Mouse (Mus musculus) hindbrain, embryonic 11.5 days (tissue): ENCODE measurements around the gene Pigl. TPM values are rescaled to one million over a fixed set of nuclear protein-coding genes. Genes with fewer than 3 reads are reported as not detected.
"Not testable (repeated sequence)": the region's sequence is repeated elsewhere in the genome, so short reads cannot be mapped to it uniquely, and the experiment has no call there.

Experiments
- ATAC-seq: fragments of 200-750 bp; cut with Nextera tagmentation; 2 replicates; pipeline ENCODE4 v1.8.0; 2017; ENCODE audit warnings: mild to moderate bottlenecking, moderate TSS enrichment, moderate library complexity; ENCODE audit not compliant: low FRiP score
- DNase-seq: peaks from one replicate; pipeline ENCODE4 v3.0.0-alpha.2; 2015; ENCODE audit warnings: low spot score
- H3K27ac ChIP-seq: fragments of 300-500 bp; sonication (generic); 2 replicates; pipeline ENCODE4 v1.5.1; 2014; ENCODE audit warnings: mild to moderate bottlenecking, low read depth, low read length
- H3K27me3 ChIP-seq: fragments of 300-500 bp; sonication (generic); 2 replicates; pipeline ENCODE4 v1.6.1; 2014; ENCODE audit warnings: mild to moderate bottlenecking, low read length, moderate library complexity, mixed read lengths; ENCODE audit not compliant: control insufficient read depth, insufficient read depth
- H3K36me3 ChIP-seq: fragments of 300-500 bp; sonication (generic); 2 replicates; pipeline ENCODE4 v1.6.1; 2014; ENCODE audit warnings: mild to moderate bottlenecking, low read length, moderate library complexity, mixed read lengths; ENCODE audit not compliant: control insufficient read depth, insufficient read depth
- H3K4me1 ChIP-seq: fragments of 300-500 bp; sonication (generic); replicated peaks from 2 replicates; pipeline ENCODE4 v1.6.1; 2014; ENCODE audit warnings: low read length, mixed read lengths; ENCODE audit not compliant: control insufficient read depth, insufficient read depth
- H3K4me2 ChIP-seq: fragments of 300-500 bp; sonication (generic); replicated peaks from 2 replicates; pipeline ENCODE4 v1.6.1; 2014; ENCODE audit warnings: mild to moderate bottlenecking, low read depth, low read length
- H3K4me3 ChIP-seq: fragments of 300-500 bp; sonication (generic); 2 replicates; pipeline ENCODE4 v1.5.1; 2014; ENCODE audit warnings: low read depth, low read length
- H3K9ac ChIP-seq: fragments of 300-500 bp; sonication (generic); 2 replicates; pipeline ENCODE4 v1.6.1; 2014; ENCODE audit warnings: low read depth, low read length
- H3K9me3 ChIP-seq: fragments of 300-500 bp; sonication (generic); 2 replicates; pipeline ENCODE4 v1.6.1; 2016; ENCODE audit warnings: low read length; ENCODE audit not compliant: control insufficient read depth
- WGBS: fragments of 180-500 bp; shearing (Covaris S2); extraction: QIAGEN DNeasy Blood & Tissue Kit; methylation state at CpG from one replicate; pipeline ENCODE4 v1.1.7; 2014; 5-methylcytosine and 5-hydroxymethylcytosine counted together
- polyA plus RNA-seq: library from polyadenylated mRNA; unstranded; fragments of >200 nt; fragmentation: Nextera tagmentation; extraction: Ambion mirVana; gene quantifications from 2 replicates; pipeline ENCODE4 v1.2.1, GENCODE M21; 2014

Gene Pigl
- polyA plus RNA-seq, 1 experiment from 2014 or later = 13.7 TPM

- Histone ChIP-seq H3K9me3 (no peaks in the 10 kb centered on the region), H3K4me3 (no peak overlapping the region), H3K36me3 (no peaks in the 10 kb centered on the region), H3K4me1 (peaks cover 7% of the 10 kb centered on the region; the same call in 1 of the 2 replicates), H3K9ac (no peak overlapping the region), H3K4me2 (no peak overlapping the region), H3K27ac (no peak overlapping the region), H3K27me3 (no peaks in the 10 kb centered on the region)
- ATAC-seq (no peak), DNase-seq (no peak)
- WGBS = 84% methylated on average over 2 of the region's 2 CpGs
Measured at GRCm38 (mm10) chr11:62498802-62499201, 40.5 kb downstream of the Pigl start.

- ATAC-seq = no peak
Measured at GRCm38 (mm10) chr11:62500529-62500928, 42.3 kb downstream of the Pigl start.

GRCm38 (mm10) chr11:62507683-62508082, 49.4 kb downstream of the Pigl start:
- Histone ChIP-seq H3K4me2 (no peak overlapping the region), H3K4me3 (no peak overlapping the region), H3K9me3 (no peaks in the 10 kb centered on the region), H3K27me3 (no peaks in the 10 kb centered on the region), H3K36me3 (no peaks in the 10 kb centered on the region), H3K9ac (no peak overlapping the region), H3K4me1 (no peaks in the 10 kb centered on the region), H3K27ac (no peak overlapping the region)
- no peak for ATAC-seq
- DNase-seq = no peak
- 86% methylated on average over 4 of the region's 4 CpGs for WGBS

More at GRCm38 (mm10) chr11:62500529-62500928, 42.3 kb downstream of the Pigl start:
- Histone ChIP-seq H3K27me3 (no peaks in the 10 kb centered on the region), H3K4me1 (no peaks in the 10 kb centered on the region), H3K27ac (no peak overlapping the region), H3K9me3 (no peaks in the 10 kb centered on the region), H3K36me3 (no peaks in the 10 kb centered on the region), H3K4me2 (no peak overlapping the region), H3K4me3 (no peak overlapping the region), H3K9ac (no peak overlapping the region)
- WGBS = 86% methylated on average over 2 of the region's 2 CpGs
- no peak for DNase-seq

GRCm38 (mm10) chr11:62508365-62508764, 50.1 kb downstream of the Pigl start:
- not testable (repeated sequence) for H3K4me1 ChIP-seq, H3K4me3 ChIP-seq, DNase-seq, H3K27me3 ChIP-seq, H3K9ac ChIP-seq, H3K27ac ChIP-seq, H3K9me3 ChIP-seq, H3K4me2 ChIP-seq, H3K36me3 ChIP-seq, ATAC-seq
- 95% methylated on average over 13 of the region's 13 CpGs for WGBS

GRCm38 (mm10) chr11:62508816-62509215, 50.6 kb downstream of the Pigl start:
- H3K27me3 ChIP-seq, H3K9ac ChIP-seq, H3K27ac ChIP-seq, ATAC-seq, DNase-seq, H3K4me1 ChIP-seq, H3K9me3 ChIP-seq, H3K4me2 ChIP-seq, H3K36me3 ChIP-seq, H3K4me3 ChIP-seq: not testable (repeated sequence)
- 96% methylated on average over 5 of the region's 5 CpGs for WGBS

- Histone ChIP-seq H3K4me1 (no peaks in the 10 kb centered on the region), H3K4me2 (no peak overlapping the region), H3K4me3 (no peak overlapping the region), H3K9ac (no peak overlapping the region), H3K27ac (no peak overlapping the region), H3K27me3 (no peaks in the 10 kb centered on the region), H3K36me3 (no peaks in the 10 kb centered on the region), H3K9me3 (no peaks in the 10 kb centered on the region)
- 76% methylated on average over 3 of the region's 3 CpGs for WGBS
- DNase-seq (no peak), ATAC-seq (no peak)
Measured at GRCm38 (mm10) chr11:62509571-62509970, 51.3 kb downstream of the Pigl start.

- no peaks in the 10 kb centered on the region for H3K4me1 ChIP-seq
- no peak overlapping the region for H3K4me3 ChIP-seq
- no peak for DNase-seq
- no peaks in the 10 kb centered on the region for H3K36me3 ChIP-seq
- H3K27ac ChIP-seq = no peak overlapping the region
- no peak overlapping the region for H3K4me2 ChIP-seq
- WGBS = 84% methylated on average over 5 of the region's 5 CpGs
- no peaks in the 10 kb centered on the region for H3K27me3 ChIP-seq
- no peaks in the 10 kb centered on the region for H3K9me3 ChIP-seq
- H3K9ac ChIP-seq = no peak overlapping the region
- ATAC-seq = no peak
Measured at GRCm38 (mm10) chr11:62510956-62511355, 52.7 kb downstream of the Pigl start.

GRCm38 (mm10) chr11:62511444-62512202, 53.4 kb downstream of the Pigl start:
- Histone ChIP-seq H3K4me3 (no peak overlapping the region), H3K27ac (no peak overlapping the region), H3K4me1 (no peaks in the 10 kb centered on the region), H3K36me3 (no peaks in the 10 kb centered on the region), H3K9me3 (no peaks in the 10 kb centered on the region), H3K4me2 (no peak overlapping the region), H3K27me3 (no peaks in the 10 kb centered on the region), H3K9ac (no peak overlapping the region)
- ATAC-seq (no peak), DNase-seq (no peak)
- 73% methylated on average over 13 of the region's 13 CpGs for WGBS

- no peak for ATAC-seq
- H3K9ac ChIP-seq = no peak overlapping the region
- no peaks in the 10 kb centered on the region for H3K4me1 ChIP-seq
- no peaks in the 10 kb centered on the region for H3K9me3 ChIP-seq
- 88% methylated on average over 8 of the region's 8 CpGs for WGBS
- H3K27me3 ChIP-seq = no peaks in the 10 kb centered on the region
- H3K4me3 ChIP-seq = no peak overlapping the region
- DNase-seq = no peak
- no peak overlapping the region for H3K4me2 ChIP-seq
- H3K36me3 ChIP-seq = no peaks in the 10 kb centered on the region
- no peak overlapping the region for H3K27ac ChIP-seq
Measured at GRCm38 (mm10) chr11:62512529-62513080, 54.3 kb downstream of the Pigl start.
